Comparison of ENCODE assay signal across 12 mouse cellular contexts in genomic region chr3:122518231-122518736, GRCm38 (mm10).
DNase-seq lines count a peak whose midpoint lies in the region; ATAC-seq lines count a peak whose summit lies in the region.
"Had no signal": no experiment of that assay in that cellular context is flagged by ENCODE, and none has a peak within 500 bp of the region (broad histone marks: within the 10 kb centered on the region; RNA-seq: fewer than 3 reads in every experiment).

No protein-coding gene starts in this region.

- DNase-seq in heart, adult 11 months, result peak; percentile 72
- no peak for DNase-seq in heart, postnatal 25 days (ENCODE audit: low spot score)
- DNase-seq in brain, embryonic 18.5 days (ENCODE audit: low read depth, low spot score), result peak; percentile 52
- DNase-seq in spleen, postnatal 4 days (ENCODE audit: low spot score in 2 of 2), result no peak
- no peak for DNase-seq in cerebellum, adult 9-11 months
- DNase-seq in thymus, postnatal 36 days, result no peak
- DNase-seq: B cell, adult 2 months; cerebellum, adult 18-20 months had no signal

- H3K4me1 ChIP-seq in forebrain, embryonic 15.5 days, result peaks cover 30% of the 10 kb centered on the region
- peaks cover 49% of the 10 kb centered on the region for H3K4me1 ChIP-seq in limb, embryonic 15.5 days

- no peaks in the 10 kb centered on the region for H3K9me3 ChIP-seq in forebrain, embryonic 15.5 days
- H3K9me3 ChIP-seq in limb, embryonic 15.5 days, result no peaks in the 10 kb centered on the region

- no peak overlapping the region for H3K4me3 ChIP-seq in forebrain, embryonic 15.5 days
- no peak overlapping the region for H3K4me3 ChIP-seq in limb, embryonic 15.5 days

- ATAC-seq in forebrain, embryonic 15.5 days (replicated peaks), result peak; percentile 79
- peak; percentile 90 for ATAC-seq in limb, embryonic 15.5 days (ENCODE audit: insufficient number of reproducible peaks, low FRiP score, low TSS enrichment, low read depth)
- ATAC-seq: intestine, postnatal 0 days had no signal

- peak overlapping the region; percentile 72 for H3K27ac ChIP-seq in forebrain, embryonic 15.5 days (replicated peaks)
- H3K27ac ChIP-seq in limb, embryonic 15.5 days, result peak overlapping the region; percentile 65
- H3K27ac ChIP-seq: macrophage had no signal

- no peaks in the 10 kb centered on the region for H3K27me3 ChIP-seq in forebrain, embryonic 15.5 days
- peaks cover 6% of the 10 kb centered on the region for H3K27me3 ChIP-seq in limb, embryonic 15.5 days

- H3K9ac ChIP-seq in forebrain, embryonic 15.5 days (replicated peaks), result no peak overlapping the region
- no peak overlapping the region for H3K9ac ChIP-seq in limb, embryonic 15.5 days

- intact Hi-C loops in heart, postnatal 25 days (cut with DNase I), result no loop called here

- WGBS in forebrain, embryonic 15.5 days, result 34% methylated on average over 9 of the region's 9 CpGs
- WGBS in limb, embryonic 15.5 days, result 14% methylated on average over 9 of the region's 9 CpGs

- H3K4me2 ChIP-seq in forebrain, embryonic 15.5 days (replicated peaks), result no peak overlapping the region
- H3K4me2 ChIP-seq in limb, embryonic 15.5 days, result peak overlapping the region; percentile 30; the same call in 1 of the 2 replicates

- no peaks in the 10 kb centered on the region for H3K36me3 ChIP-seq in forebrain, embryonic 15.5 days
- H3K36me3 ChIP-seq in limb, embryonic 15.5 days, result no peaks in the 10 kb centered on the region

Comparison
In these comparisons a context has a peak if more than half of its experiments do, and no peak if none do; other contexts are left out.
1. DNase-seq: peak in heart, adult 11 months (single experiment) and brain, embryonic 18.5 days (single experiment); none in heart, postnatal 25 days (single experiment), spleen, postnatal 4 days (0 of 2), cerebellum, adult 9-11 months (single experiment) and thymus, postnatal 36 days (0 of 2).